Mouse (Mus musculus) 3T3-L1 (cell line): ENCODE results near the gene Cnn3.

Source experiments
- DNase-seq: peaks from one replicate; pipeline ENCODE4 v3.0.0-alpha.2; 2015; ENCODE audit warnings: low read depth, low spot score

Cnn3 gene

GRCm38 (mm10) chr3:121449527-121449926, 23.2 kb downstream of the Cnn3 start:
- peak; percentile 55 for DNase-seq

- DNase-seq: no peak
Measured at GRCm38 (mm10) chr3:121451404-121451803, 25.1 kb downstream of the Cnn3 start.

- no peak for DNase-seq
Measured at GRCm38 (mm10) chr3:121458545-121459492, 32.5 kb downstream of the Cnn3 start.

GRCm38 (mm10) chr3:121460473-121461193, 34.3 kb downstream of the Cnn3 start:
- DNase-seq: no peak

- DNase-seq: no peak
Measured at GRCm38 (mm10) chr3:121461477-121461876, 35.2 kb downstream of the Cnn3 start.

- DNase-seq: no peak
Measured at GRCm38 (mm10) chr3:121462782-121463181, 36.5 kb downstream of the Cnn3 start.

GRCm38 (mm10) chr3:121464733-121465305, 38.5 kb downstream of the Cnn3 start:
- no peak for DNase-seq

GRCm38 (mm10) chr3:121465795-121466194, 39.5 kb downstream of the Cnn3 start:
- no peak for DNase-seq

GRCm38 (mm10) chr3:121467094-121467552, 40.8 kb downstream of the Cnn3 start:
- peak; percentile 52 for DNase-seq

- DNase-seq: no peak
Measured at GRCm38 (mm10) chr3:121468136-121468535, 41.8 kb downstream of the Cnn3 start.

GRCm38 (mm10) chr3:121469185-121469975, 43.1 kb downstream of the Cnn3 start:
- DNase-seq: peak; percentile 83

GRCm38 (mm10) chr3:121471703-121472102, 45.4 kb downstream of the Cnn3 start:
- no peak for DNase-seq

- peak; percentile 74 for DNase-seq
Measured at GRCm38 (mm10) chr3:121474738-121475137, 48.4 kb downstream of the Cnn3 start.

- no peak for DNase-seq
Measured at GRCm38 (mm10) chr3:121480030-121480960, 54.0 kb downstream of the Cnn3 start.

GRCm38 (mm10) chr3:121480961-121481436, 54.7 kb downstream of the Cnn3 start:
- DNase-seq: no peak

- peak; percentile 48 for DNase-seq
Measured at GRCm38 (mm10) chr3:121481564-121481963, 55.3 kb downstream of the Cnn3 start.

- DNase-seq: no peak
Measured at GRCm38 (mm10) chr3:121483266-121484161, 57.2 kb downstream of the Cnn3 start.

GRCm38 (mm10) chr3:121485201-121485600, 58.9 kb downstream of the Cnn3 start:
- DNase-seq: no peak
